ENCODE assay signal across 8 mouse cellular contexts in the genomic region with DNA sequence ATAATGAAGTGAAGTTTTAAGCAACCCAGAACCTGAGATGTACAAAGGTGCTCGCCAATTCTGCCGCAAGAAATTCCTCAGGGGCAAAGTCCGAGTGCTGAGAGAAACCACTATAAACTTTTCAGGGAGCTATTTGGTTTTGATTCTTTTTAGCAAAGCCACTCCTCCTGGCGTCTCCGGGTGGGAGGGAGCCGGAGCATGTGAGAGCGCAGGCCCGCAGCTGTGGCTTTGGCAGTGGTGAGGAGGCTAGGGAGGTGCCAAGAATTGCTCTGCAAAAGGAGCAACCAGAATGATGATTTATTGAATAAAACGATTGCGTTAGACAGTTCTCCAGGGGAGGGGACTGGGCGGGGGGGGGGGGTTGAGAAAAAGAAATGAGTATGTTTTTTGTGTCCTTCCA.
DNase-seq lines count a peak whose midpoint lies in the region; ATAC-seq lines count a peak whose summit lies in the region.

No protein-coding gene starts in this region.

- no peaks in the 10 kb centered on the region for H3K27me3 ChIP-seq in forebrain, embryonic 14.5 days (replicated peaks; ENCODE audit: control insufficient read depth, insufficient read depth, low read length)
- H3K27me3 ChIP-seq in hindbrain, embryonic 10.5 days (ENCODE audit: insufficient read depth, poor library complexity, severe bottlenecking), result no peaks in the 10 kb centered on the region
- H3K27me3 ChIP-seq in stomach, embryonic 14.5 days (ENCODE audit: control insufficient read depth, insufficient read depth, low read length), result no peaks in the 10 kb centered on the region
- no peaks in the 10 kb centered on the region for H3K27me3 ChIP-seq in liver, embryonic 12.5 days (replicated peaks)

- no peaks in the 10 kb centered on the region for H3K36me3 ChIP-seq in forebrain, embryonic 14.5 days (ENCODE audit: control insufficient read depth, insufficient read depth, low read length)
- no peaks in the 10 kb centered on the region for H3K36me3 ChIP-seq in hindbrain, embryonic 10.5 days
- no peaks in the 10 kb centered on the region for H3K36me3 ChIP-seq in stomach, embryonic 14.5 days (ENCODE audit: control insufficient read depth, insufficient read depth, low read length)
- H3K36me3 ChIP-seq in liver, embryonic 12.5 days, result no peaks in the 10 kb centered on the region

- H3K4me3 ChIP-seq in forebrain, embryonic 14.5 days (ENCODE audit: low read depth, low read length), result no peak overlapping the region
- H3K4me3 ChIP-seq in hindbrain, embryonic 10.5 days, result no peak overlapping the region
- no peak overlapping the region for H3K4me3 ChIP-seq in stomach, embryonic 14.5 days (ENCODE audit: low read depth, low read length)
- no peak overlapping the region for H3K4me3 ChIP-seq in liver, embryonic 12.5 days

- no peaks in the 10 kb centered on the region for H3K9me3 ChIP-seq in forebrain, embryonic 14.5 days (replicated peaks; ENCODE audit: control insufficient read depth, low read length)
- no peaks in the 10 kb centered on the region for H3K9me3 ChIP-seq in hindbrain, embryonic 10.5 days
- no peaks in the 10 kb centered on the region for H3K9me3 ChIP-seq in stomach, embryonic 14.5 days (ENCODE audit: control insufficient read depth, low read depth, low read length)
- H3K9me3 ChIP-seq in liver, embryonic 12.5 days (replicated peaks), result no peaks in the 10 kb centered on the region

- peak overlapping the region; percentile 39 for H3K4me2 ChIP-seq in forebrain, embryonic 14.5 days (ENCODE audit: low read length)
- peak overlapping the region; percentile 11; the same call in 1 of the 2 replicates for H3K4me2 ChIP-seq in stomach, embryonic 14.5 days (replicated peaks; ENCODE audit: low read depth, low read length)
- H3K4me2 ChIP-seq in liver, embryonic 12.5 days, result no peak overlapping the region

- peak; percentile 9 for DNase-seq in 3T3-L1 (ENCODE audit: low read depth, low spot score)
- peak; percentile 75 for DNase-seq in adrenal gland, postnatal 14 days
- peak; percentile 94 for DNase-seq in forebrain, embryonic 14.5 days (ENCODE audit: low spot score)
- DNase-seq in hindbrain, embryonic 10.5 days (ENCODE audit: low spot score), result peak; percentile 21
- DNase-seq in large intestine, adult 2 months (ENCODE audit: low read depth, low spot score), result peak; percentile 16
- DNase-seq in lung, postnatal 4 days, result peak; percentile 59 to 89

- 0 out of 2 replicates have a peak overlapping the region, but pooled peaks have one; percentile 29 for H3K9ac ChIP-seq in forebrain, embryonic 14.5 days (ENCODE audit: low read length)
- no peak overlapping the region for H3K9ac ChIP-seq in stomach, embryonic 14.5 days (replicated peaks; ENCODE audit: low read depth, low read length)
- no peak overlapping the region for H3K9ac ChIP-seq in liver, embryonic 12.5 days

- WGBS in forebrain, embryonic 14.5 days, result 1% methylated on average over 11 of the region's 11 CpGs
- WGBS in hindbrain, embryonic 10.5 days, result 29% methylated on average over 11 of the region's 11 CpGs
- 8% methylated on average over 11 of the region's 11 CpGs for WGBS in large intestine, adult 2 months
- WGBS in stomach, embryonic 14.5 days, result 9% methylated on average over 11 of the region's 11 CpGs
- 44% methylated on average over 11 of the region's 11 CpGs for WGBS in liver, embryonic 12.5 days (ENCODE audit: insufficient replicate concordance)

- peak; percentile 92 for ATAC-seq in forebrain, embryonic 14.5 days
- peak; percentile 82; the same call in 1 of the 2 replicates for ATAC-seq in stomach, embryonic 14.5 days (ENCODE audit: insufficient number of reproducible peaks, insufficient read depth, low FRiP score, low read depth)
- no peak for ATAC-seq in liver, embryonic 12.5 days

- H3K27ac ChIP-seq in forebrain, embryonic 14.5 days (ENCODE audit: low read depth, low read length), result peak overlapping the region; percentile 62
- peak overlapping the region; percentile 60 for H3K27ac ChIP-seq in hindbrain, embryonic 10.5 days
- peak overlapping the region; percentile 3; the same call in 1 of the 2 replicates for H3K27ac ChIP-seq in stomach, embryonic 14.5 days (ENCODE audit: low read length)
- H3K27ac ChIP-seq in liver, embryonic 12.5 days, result no peak overlapping the region

- peaks cover 30% of the 10 kb centered on the region for H3K4me1 ChIP-seq in forebrain, embryonic 14.5 days (ENCODE audit: control insufficient read depth, insufficient read depth, low read length)
- peaks cover 46% of the 10 kb centered on the region for H3K4me1 ChIP-seq in hindbrain, embryonic 10.5 days (replicated peaks)
- peaks cover 10% of the 10 kb centered on the region; the same call in 1 of the 2 replicates for H3K4me1 ChIP-seq in stomach, embryonic 14.5 days (ENCODE audit: control insufficient read depth, insufficient read depth, low read length)
- peaks cover 4% of the 10 kb centered on the region; the same call in 1 of the 2 replicates for H3K4me1 ChIP-seq in liver, embryonic 12.5 days

Comparison
In these comparisons a context has a peak if more than half of its experiments do, and no peak if none do; other contexts are left out.
1. DNase-seq: peak in every context shown above with its lines; median percentile 94 in forebrain, embryonic 14.5 days; 75 in adrenal gland, postnatal 14 days; 74 in lung, postnatal 4 days; 21 in hindbrain, embryonic 10.5 days; 16 in large intestine, adult 2 months; 9 in 3T3-L1.